Mouse (Mus musculus): ENCODE measurements at regions not wholly inside any gene's neighbourhood (a gene's known extent, or its start where the extent isn't known, plus 50 kb on each side); places are given as distances from the start of the nearest gene placed in this dataset.

- TF ChIP-seq EP300 (IDR thresholded peaks at IDR 0.05; ENCODE audit: low read depth) (no peak), CTCF (IDR thresholded peaks at IDR 0.05; ENCODE audit: low read depth) (peak; percentile 20; the same call in 1 of the 2 replicates)
- DNase-seq (no peak), ATAC-seq (no peak)
- no peak overlapping the region for H3K4me2 ChIP-seq (ENCODE audit: low read depth, low read length)
- H3K4me1 ChIP-seq (ENCODE audit: insufficient read depth): no peaks in the 10 kb centered on the region
- 53% methylated on average over 7 of the region's 7 CpGs for WGBS (ENCODE audit: insufficient replicate concordance)
- no peaks in the 10 kb centered on the region for H3K9me3 ChIP-seq (ENCODE audit: low read length)
- H3K36me3 ChIP-seq (replicated peaks; ENCODE audit: insufficient read depth, low read length): no peaks in the 10 kb centered on the region
- no peaks in the 10 kb centered on the region for H3K27me3 ChIP-seq (ENCODE audit: insufficient read depth, low read length)
- H3K9ac ChIP-seq (replicated peaks): no peak overlapping the region
- no peak overlapping the region for H3K4me3 ChIP-seq (ENCODE audit: low read depth, low read length)
- no peak overlapping the region for H3K27ac ChIP-seq (ENCODE audit: low read depth)
Measured at GRCm38 (mm10) chr14:102396036-102396734, 586.3 kb downstream of the Kctd12 start.

DNA sequence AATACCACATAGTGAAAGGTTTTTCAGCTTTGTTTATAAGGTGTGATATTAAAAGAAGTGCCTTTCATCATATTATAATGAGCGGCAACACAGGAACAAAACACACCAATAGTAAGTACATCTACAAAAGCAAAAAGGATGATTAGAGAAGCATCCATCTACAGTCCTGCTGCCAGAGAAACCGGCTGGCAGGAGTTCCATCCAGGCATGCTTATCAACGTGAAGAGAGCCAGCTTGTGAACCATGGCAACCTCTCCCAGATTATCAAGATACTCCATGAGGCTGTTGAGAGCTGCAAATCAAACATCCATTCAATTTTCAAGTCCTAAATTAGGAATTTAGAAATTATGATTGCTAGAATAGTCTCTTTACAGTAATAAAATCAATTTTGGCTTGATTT, 590.1 kb downstream of the Kctd12 start:
- Histone ChIP-seq H3K4me3 (ENCODE audit: low read depth, low read length) (no peak overlapping the region), H3K9ac (replicated peaks) (no peak overlapping the region), H3K27me3 (ENCODE audit: insufficient read depth, low read length) (no peaks in the 10 kb centered on the region), H3K36me3 (replicated peaks; ENCODE audit: insufficient read depth, low read length) (no peaks in the 10 kb centered on the region), H3K9me3 (ENCODE audit: low read length) (no peaks in the 10 kb centered on the region), H3K4me2 (ENCODE audit: low read depth, low read length) (no peak overlapping the region), H3K27ac (ENCODE audit: low read depth) (no peak overlapping the region), H3K4me1 (ENCODE audit: insufficient read depth) (no peaks in the 10 kb centered on the region)
- no peak for TF ChIP-seq CTCF (IDR thresholded peaks at IDR 0.05; ENCODE audit: low read depth)
- TF ChIP-seq EP300 (IDR thresholded peaks at IDR 0.05; ENCODE audit: low read depth): no peak
- DNase-seq: no peak
- WGBS (ENCODE audit: insufficient replicate concordance): 69% methylated on average over 3 of the region's 3 CpGs
- no peak for ATAC-seq

DNA sequence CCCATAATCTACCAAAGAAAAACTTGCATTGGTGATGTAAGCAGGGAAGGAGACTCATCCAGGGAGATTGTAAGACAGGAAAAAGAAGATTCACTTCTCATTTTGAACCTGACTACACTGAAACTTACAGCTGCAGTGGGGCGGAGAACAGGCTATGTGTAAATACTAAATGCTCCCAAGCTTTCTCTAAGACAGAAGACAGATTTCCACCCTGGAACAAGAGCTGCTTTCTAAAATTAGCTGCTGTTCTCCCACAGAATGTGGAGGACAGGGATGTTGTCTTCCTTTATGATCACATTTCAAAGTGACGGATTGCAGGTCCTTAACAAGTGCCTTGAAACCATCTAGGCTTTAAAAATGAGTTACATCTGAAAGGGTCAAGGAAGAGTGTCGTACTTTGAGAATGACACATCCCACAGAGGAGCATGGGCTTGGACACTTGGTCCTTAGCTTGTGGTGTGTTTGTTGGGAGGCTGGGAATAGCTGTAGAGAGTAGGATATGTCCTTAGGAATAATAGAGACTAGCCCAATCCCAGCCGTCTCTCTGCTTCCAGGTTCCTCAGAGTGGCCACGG, 609.4 kb downstream of the Kctd12 start:
- no peak for ATAC-seq
- Histone ChIP-seq H3K4me2 (ENCODE audit: low read depth, low read length) (no peak overlapping the region), H3K4me3 (ENCODE audit: low read depth, low read length) (no peak overlapping the region), H3K9ac (replicated peaks) (no peak overlapping the region), H3K36me3 (replicated peaks; ENCODE audit: insufficient read depth, low read length) (no peaks in the 10 kb centered on the region), H3K27me3 (ENCODE audit: insufficient read depth, low read length) (no peaks in the 10 kb centered on the region), H3K27ac (ENCODE audit: low read depth) (no peak overlapping the region), H3K9me3 (ENCODE audit: low read length) (no peaks in the 10 kb centered on the region), H3K4me1 (ENCODE audit: insufficient read depth) (no peaks in the 10 kb centered on the region)
- TF ChIP-seq EP300 (IDR thresholded peaks at IDR 0.05; ENCODE audit: low read depth): no peak
- no peak for TF ChIP-seq CTCF (IDR thresholded peaks at IDR 0.05; ENCODE audit: low read depth)
- WGBS (ENCODE audit: insufficient replicate concordance): 74% methylated on average over 5 of the region's 5 CpGs
- DNase-seq: no peak

DNA sequence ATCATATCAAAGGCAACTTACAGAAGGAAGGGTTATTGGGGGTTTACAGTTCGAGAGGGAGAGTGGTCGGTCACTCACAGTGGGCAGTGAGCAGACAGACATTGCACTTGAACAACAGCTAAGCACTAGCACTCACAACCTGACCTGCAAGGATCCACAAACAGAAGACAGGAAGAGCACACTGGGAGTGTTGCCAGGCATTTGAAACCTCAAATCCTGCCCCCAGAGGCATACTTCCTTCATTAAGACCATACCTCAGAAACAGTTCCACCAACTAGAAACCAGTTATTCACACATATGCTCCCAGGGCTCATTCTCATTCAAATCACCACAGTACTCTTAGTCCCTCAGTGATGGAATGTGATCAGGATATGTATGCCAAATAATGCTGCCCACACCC, 620.8 kb downstream of the Kctd12 start:
- H3K4me2 ChIP-seq (ENCODE audit: low read depth, low read length): no peak overlapping the region
- H3K27me3 ChIP-seq (ENCODE audit: insufficient read depth, low read length): no peaks in the 10 kb centered on the region
- H3K9me3 ChIP-seq (ENCODE audit: low read length): no peaks in the 10 kb centered on the region
- H3K4me3 ChIP-seq (ENCODE audit: low read depth, low read length): no peak overlapping the region
- WGBS (ENCODE audit: insufficient replicate concordance): 76% methylated on average over 2 of the region's 2 CpGs
- DNase-seq (no peak), ATAC-seq (no peak)
- no peaks in the 10 kb centered on the region for H3K4me1 ChIP-seq (ENCODE audit: insufficient read depth)
- no peak overlapping the region for H3K9ac ChIP-seq (replicated peaks)
- H3K27ac ChIP-seq (ENCODE audit: low read depth): no peak overlapping the region
- TF ChIP-seq CTCF (IDR thresholded peaks at IDR 0.05; ENCODE audit: low read depth) (no peak), EP300 (IDR thresholded peaks at IDR 0.05; ENCODE audit: low read depth) (no peak)
- no peaks in the 10 kb centered on the region for H3K36me3 ChIP-seq (replicated peaks; ENCODE audit: insufficient read depth, low read length)

DNA sequence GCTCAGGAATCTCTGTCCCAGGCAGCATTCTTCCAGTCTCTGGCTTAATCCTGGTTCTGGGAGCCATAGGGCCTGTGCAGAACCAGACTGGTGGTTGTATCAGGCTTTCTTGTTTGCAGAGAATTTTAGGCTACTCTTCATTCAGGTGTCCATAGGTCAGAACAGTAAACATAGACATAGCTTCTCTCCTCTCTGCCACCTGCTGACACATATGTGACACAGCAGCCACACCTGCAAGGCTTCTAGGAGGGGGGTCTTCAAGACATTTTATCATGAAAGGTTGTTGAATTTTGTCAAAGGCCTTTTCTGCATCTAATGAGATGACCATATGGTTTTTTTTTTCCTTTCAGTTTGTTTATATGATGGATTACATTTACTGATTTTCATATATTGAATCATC, 599.7 kb downstream of the Lmo7 start:
- Histone ChIP-seq H3K27ac (ENCODE audit: low read depth) (no peak overlapping the region), H3K27me3 (ENCODE audit: insufficient read depth, low read length) (no peaks in the 10 kb centered on the region), H3K4me1 (ENCODE audit: insufficient read depth) (no peaks in the 10 kb centered on the region), H3K9ac (replicated peaks) (no peak overlapping the region), H3K4me3 (ENCODE audit: low read depth, low read length) (no peak overlapping the region), H3K36me3 (replicated peaks; ENCODE audit: insufficient read depth, low read length) (no peaks in the 10 kb centered on the region), H3K9me3 (ENCODE audit: low read length) (no peaks in the 10 kb centered on the region), H3K4me2 (ENCODE audit: low read depth, low read length) (no peak overlapping the region)
- TF ChIP-seq EP300 (IDR thresholded peaks at IDR 0.05; ENCODE audit: low read depth): no peak
- no peak for TF ChIP-seq CTCF (IDR thresholded peaks at IDR 0.05; ENCODE audit: low read depth)
- DNase-seq (no peak), ATAC-seq (no peak)

- H3K27ac ChIP-seq (ENCODE audit: low read depth): no peak overlapping the region
- no peak overlapping the region for H3K4me2 ChIP-seq (ENCODE audit: low read depth, low read length)
- WGBS (ENCODE audit: insufficient replicate concordance): 57% methylated on average over 6 of the region's 6 CpGs
- no peaks in the 10 kb centered on the region for H3K27me3 ChIP-seq (ENCODE audit: insufficient read depth, low read length)
- TF ChIP-seq EP300 (IDR thresholded peaks at IDR 0.05; ENCODE audit: low read depth): no peak
- no peak for TF ChIP-seq CTCF (IDR thresholded peaks at IDR 0.05; ENCODE audit: low read depth)
- ATAC-seq (no peak), DNase-seq (no peak)
- H3K9me3 ChIP-seq (ENCODE audit: low read length): no peaks in the 10 kb centered on the region
- H3K4me3 ChIP-seq (ENCODE audit: low read depth, low read length): no peak overlapping the region
- H3K4me1 ChIP-seq (ENCODE audit: insufficient read depth): no peaks in the 10 kb centered on the region
- H3K9ac ChIP-seq (replicated peaks): no peak overlapping the region
- H3K36me3 ChIP-seq (replicated peaks; ENCODE audit: insufficient read depth, low read length): no peaks in the 10 kb centered on the region
Measured at GRCm38 (mm10) chr14:102306332-102306731, 576.6 kb downstream of the Lmo7 start.
